11 mouse cellular contexts compared by ENCODE assay signal in genomic region chr9:71759893-71760292, GRCm38 (mm10). TPM values are rescaled to one million over a fixed set of nuclear protein-coding genes. Genes with fewer than 3 reads are reported as not detected.
DNase-seq lines count a peak whose midpoint lies in the region; ATAC-seq lines count a peak whose summit lies in the region.
"Had no signal": no experiment of that assay in that cellular context is flagged by ENCODE, and none has a peak within 500 bp of the region (broad histone marks: within the 10 kb centered on the region; RNA-seq: fewer than 3 reads in every experiment).

No protein-coding gene starts in this region.

- no peak for ATAC-seq in heart, embryonic 13.5 days (ENCODE audit: extremely low read depth, insufficient number of reproducible peaks, low FRiP score, low TSS enrichment)
- ATAC-seq in forebrain, embryonic 14.5 days = no peak
- no peak for ATAC-seq in limb, embryonic 13.5 days (ENCODE audit: low FRiP score, low read depth)

- WGBS in heart, embryonic 13.5 days = 12% methylated on average over 5 of the region's 5 CpGs
- 14% methylated on average over 5 of the region's 5 CpGs for WGBS in embryonic facial prominence, embryonic 10.5 days
- 4% methylated on average over 5 of the region's 5 CpGs for WGBS in forebrain, embryonic 14.5 days
- WGBS in limb, embryonic 13.5 days = 10% methylated on average over 5 of the region's 5 CpGs

- H3K36me3 ChIP-seq in heart, embryonic 13.5 days = peaks cover 14% of the 10 kb centered on the region
- H3K36me3 ChIP-seq in embryonic facial prominence, embryonic 10.5 days (replicated peaks) = no peaks in the 10 kb centered on the region
- H3K36me3 ChIP-seq in forebrain, embryonic 14.5 days (ENCODE audit: control insufficient read depth, insufficient read depth, low read length) = no peaks in the 10 kb centered on the region
- no peaks in the 10 kb centered on the region for H3K36me3 ChIP-seq in limb, embryonic 13.5 days
- H3K36me3 ChIP-seq: hindbrain, embryonic 15.5 days; neural tube, embryonic 12.5 days had no signal

- H3K4me3 ChIP-seq in heart, embryonic 13.5 days = no peak overlapping the region
- peak overlapping the region; percentile 21 for H3K4me3 ChIP-seq in embryonic facial prominence, embryonic 10.5 days
- no peak overlapping the region for H3K4me3 ChIP-seq in forebrain, embryonic 14.5 days (ENCODE audit: low read depth, low read length)
- no peak overlapping the region for H3K4me3 ChIP-seq in limb, embryonic 13.5 days
- H3K4me3 ChIP-seq: hindbrain, embryonic 15.5 days; neural tube, embryonic 12.5 days had no signal

- H3K4me1 ChIP-seq in heart, embryonic 13.5 days = peaks cover 81% of the 10 kb centered on the region
- peaks cover 67% of the 10 kb centered on the region for H3K4me1 ChIP-seq in embryonic facial prominence, embryonic 10.5 days
- peaks cover 17% of the 10 kb centered on the region; the same call in 1 of the 2 replicates for H3K4me1 ChIP-seq in forebrain, embryonic 14.5 days (ENCODE audit: control insufficient read depth, insufficient read depth, low read length)
- H3K4me1 ChIP-seq in limb, embryonic 13.5 days = peaks cover 38% of the 10 kb centered on the region

- H3K9me3 ChIP-seq in heart, embryonic 13.5 days = peaks cover 5% of the 10 kb centered on the region
- H3K9me3 ChIP-seq in embryonic facial prominence, embryonic 10.5 days = no peaks in the 10 kb centered on the region; the same call in 1 of the 2 replicates
- H3K9me3 ChIP-seq in forebrain, embryonic 14.5 days (replicated peaks; ENCODE audit: control insufficient read depth, low read length) = no peaks in the 10 kb centered on the region
- no peaks in the 10 kb centered on the region for H3K9me3 ChIP-seq in limb, embryonic 13.5 days
- H3K9me3 ChIP-seq: hindbrain, embryonic 15.5 days; neural tube, embryonic 12.5 days had no signal

- no peak for DNase-seq in heart, adult 11 months
- DNase-seq in embryonic facial prominence, embryonic 10.5 days (ENCODE audit: low spot score) = peak; percentile 41
- no peak for DNase-seq in forebrain, embryonic 14.5 days (ENCODE audit: low spot score)
- no peak for DNase-seq in yolk sac, embryonic 10.5 days (ENCODE audit: low spot score)
- no peak for DNase-seq in right cerebral cortex, postnatal 4 days
- no peak for DNase-seq in cerebellum, adult 11-12 months
- DNase-seq: right cerebral cortex, postnatal 25 days had no signal

- peak overlapping the region; percentile 50 for H3K4me2 ChIP-seq in heart, embryonic 13.5 days
- H3K4me2 ChIP-seq in forebrain, embryonic 14.5 days (ENCODE audit: low read length) = peak overlapping the region; percentile 18; the same call in 1 of the 2 replicates
- H3K4me2 ChIP-seq in limb, embryonic 13.5 days (replicated peaks) = peak overlapping the region; percentile 35

- H3K9ac ChIP-seq in heart, embryonic 13.5 days = peak overlapping the region; percentile 64
- no peak overlapping the region for H3K9ac ChIP-seq in forebrain, embryonic 14.5 days (ENCODE audit: low read length)
- peak overlapping the region; percentile 9 for H3K9ac ChIP-seq in limb, embryonic 13.5 days
- H3K9ac ChIP-seq: hindbrain, embryonic 15.5 days; neural tube, embryonic 12.5 days had no signal

- peak overlapping the region; percentile 75 for H3K27ac ChIP-seq in heart, embryonic 13.5 days (replicated peaks)
- H3K27ac ChIP-seq in embryonic facial prominence, embryonic 10.5 days (replicated peaks) = peak overlapping the region; percentile 76
- no peak overlapping the region for H3K27ac ChIP-seq in forebrain, embryonic 14.5 days (ENCODE audit: low read depth, low read length)
- no peak overlapping the region for H3K27ac ChIP-seq in limb, embryonic 13.5 days
- H3K27ac ChIP-seq: hindbrain, embryonic 15.5 days; neural tube, embryonic 12.5 days had no signal

- H3K27me3 ChIP-seq in heart, embryonic 13.5 days (replicated peaks) = no peaks in the 10 kb centered on the region
- H3K27me3 ChIP-seq in embryonic facial prominence, embryonic 10.5 days (replicated peaks; ENCODE audit: low read depth, poor library complexity, severe bottlenecking) = peaks cover 16% of the 10 kb centered on the region
- H3K27me3 ChIP-seq in forebrain, embryonic 14.5 days (replicated peaks; ENCODE audit: control insufficient read depth, insufficient read depth, low read length) = no peaks in the 10 kb centered on the region; the same call in 1 of the 2 replicates
- no peaks in the 10 kb centered on the region for H3K27me3 ChIP-seq in limb, embryonic 13.5 days
- H3K27me3 ChIP-seq: neural tube, embryonic 12.5 days had no signal

RNA-seq across cellular contexts. Expression of gene Cgnl1, which starts 11.5 kb away (rescaled TPM):
- 38.7 and 41.3 TPM in 2 replicates for polyA plus RNA-seq in heart, embryonic 13.5 days (2015; fragmentation: Nextera tagmentation; extraction: Ambion mirVana)
- 10.8 and 11.1 TPM in 2 replicates for polyA plus RNA-seq in embryonic facial prominence, embryonic 10.5 days (2016; fragmentation: Nextera tagmentation; extraction: Ambion mirVana)
- polyA plus RNA-seq in forebrain, embryonic 14.5 days (2014; fragmentation: Nextera tagmentation; extraction: Ambion mirVana) = 2.3 and 3.5 TPM in 2 replicates
- 11.3 and 13.6 TPM in 2 replicates for polyA plus RNA-seq in limb, embryonic 13.5 days (2015; fragmentation: Nextera tagmentation; extraction: Ambion mirVana)

Comparison
In these comparisons a context has a peak if more than half of its experiments do, and no peak if none do; other contexts are left out.
1. H3K27ac ChIP-seq: peak in heart, embryonic 13.5 days (single experiment) and embryonic facial prominence, embryonic 10.5 days (single experiment); none in forebrain, embryonic 14.5 days (single experiment) and limb, embryonic 13.5 days (single experiment).
2. Peak in every context shown above with its lines, with median percentiles within 50 percentile points of each other: H3K4me2 ChIP-seq.